Mouse (Mus musculus) adrenal gland, adult (tissue): ENCODE measurements around the gene Sult5a1.
A peak's percentile ranks its signal among the peaks of the same experiment; 100 is the strongest.

Source experiments
- DNase-seq, 2 experiments: peaks; one replicate each; pipeline ENCODE4 v3.0.0; 2022 to 2023; ENCODE audit warnings: low spot score in 1 of 2; ENCODE audit not compliant: inconsistent age in 2 of 2

The Sult5a1 gene

DNA sequence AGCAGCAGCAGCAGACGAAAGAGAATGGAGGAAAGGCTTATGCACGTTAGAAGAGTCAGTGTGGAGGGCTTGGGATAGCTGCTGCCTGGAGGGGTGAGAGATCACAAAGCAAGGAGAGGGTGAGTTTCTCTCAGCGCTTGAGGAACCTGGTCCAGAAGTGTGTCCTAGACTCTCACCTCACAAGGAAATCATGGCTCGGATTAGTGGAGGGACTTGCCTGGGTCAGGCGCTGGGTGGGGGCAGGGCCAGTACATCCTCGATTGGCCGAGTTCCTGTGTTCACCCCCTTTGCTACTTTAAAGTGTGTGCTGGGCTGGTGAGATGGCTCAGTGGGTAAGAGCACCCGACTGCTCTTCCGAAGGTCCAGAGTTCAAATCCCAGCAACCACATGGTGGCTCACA lies 22.3 kb downstream of the Sult5a1 start:
- no peak for DNase-seq

DNA sequence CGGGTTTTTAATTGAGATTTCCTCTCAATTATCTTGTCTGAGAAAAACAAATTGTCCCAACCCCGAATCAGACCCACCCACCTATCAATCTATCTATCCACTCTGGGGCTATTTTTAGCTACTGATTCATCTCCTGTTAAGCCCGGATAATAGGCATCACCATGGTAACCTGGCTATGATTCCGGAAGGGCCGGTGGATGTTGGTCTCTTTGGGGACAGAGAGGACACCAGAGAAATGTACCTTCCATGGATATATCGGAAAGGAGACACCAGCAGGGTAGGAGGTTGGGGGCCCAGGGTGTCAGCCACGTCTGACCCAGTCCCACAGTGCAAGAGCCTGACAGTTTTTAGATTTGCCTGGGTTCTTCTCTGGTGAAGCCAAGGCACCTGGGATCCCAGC lies 22.7 kb downstream of the Sult5a1 start:
- DNase-seq: peak; percentile 47 to 85

DNA sequence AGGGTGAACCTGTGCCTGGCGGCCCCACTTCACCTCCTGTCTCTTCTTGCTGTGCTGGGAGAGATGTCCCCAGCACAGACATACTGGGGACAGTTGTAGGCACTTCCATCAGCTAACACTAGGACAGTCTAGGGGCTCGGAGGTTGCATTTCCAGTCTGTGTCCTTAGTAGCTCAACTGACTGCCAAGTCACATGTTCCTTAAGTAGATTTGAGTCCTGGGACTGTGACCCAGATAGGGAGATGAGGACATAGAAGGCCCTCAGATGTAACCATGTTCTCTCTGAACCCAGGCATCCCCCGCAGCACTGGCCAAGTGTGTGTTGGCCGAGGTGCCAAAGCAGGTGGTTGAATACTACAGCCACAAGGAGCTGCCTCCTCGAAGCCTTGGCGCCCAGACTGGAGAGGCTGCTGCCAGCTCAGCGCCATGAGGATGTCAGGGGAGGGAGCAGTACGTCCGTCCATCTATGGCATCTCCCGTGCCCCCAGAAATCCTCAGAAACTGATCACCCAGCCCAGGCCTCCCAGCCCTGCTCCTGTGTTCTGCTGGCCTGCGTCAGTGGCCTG lies 23.9 kb downstream of the Sult5a1 start:
- DNase-seq: no peak

DNA sequence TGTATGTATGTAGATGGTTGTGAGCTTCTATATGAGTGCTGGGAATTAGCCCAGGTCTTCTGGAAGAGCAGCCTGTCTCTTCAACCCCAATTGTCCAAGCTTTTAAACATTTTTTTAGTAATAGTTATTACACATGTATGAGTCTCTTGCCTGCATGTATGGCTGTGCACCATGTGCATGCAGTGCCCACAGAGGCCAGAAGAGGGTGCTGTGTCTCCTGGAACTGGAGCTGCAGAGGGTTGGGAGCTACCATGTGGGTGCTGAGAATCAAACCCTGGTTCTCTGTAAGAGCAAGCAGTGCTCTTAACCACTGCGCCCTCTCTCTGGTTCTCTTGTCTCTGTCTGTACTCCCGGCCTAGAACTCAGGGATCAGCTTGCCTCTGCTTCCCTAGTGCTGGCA lies 25.2 kb downstream of the Sult5a1 start:
- DNase-seq: no peak

DNA sequence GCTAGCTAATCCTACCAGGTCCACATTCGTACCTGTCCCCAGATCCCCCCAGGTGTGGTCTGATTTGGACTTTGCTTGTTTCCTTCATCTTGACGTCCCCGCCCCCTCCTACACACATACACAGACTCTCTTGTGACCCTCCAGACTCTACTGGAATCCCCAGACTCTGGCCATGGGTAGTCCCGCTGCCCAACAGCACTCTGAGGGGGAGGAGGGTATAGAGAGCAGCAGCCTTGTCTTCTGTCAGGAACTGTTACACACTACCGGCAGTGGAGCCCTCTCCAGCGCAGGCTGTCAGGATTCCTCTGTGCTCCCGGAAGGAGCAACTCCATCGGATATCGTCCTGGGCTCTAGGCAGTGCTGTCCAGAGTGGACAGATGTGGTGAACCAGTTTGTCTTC lies 27.1 kb downstream of the Sult5a1 start:
- DNase-seq: no peak

DNA sequence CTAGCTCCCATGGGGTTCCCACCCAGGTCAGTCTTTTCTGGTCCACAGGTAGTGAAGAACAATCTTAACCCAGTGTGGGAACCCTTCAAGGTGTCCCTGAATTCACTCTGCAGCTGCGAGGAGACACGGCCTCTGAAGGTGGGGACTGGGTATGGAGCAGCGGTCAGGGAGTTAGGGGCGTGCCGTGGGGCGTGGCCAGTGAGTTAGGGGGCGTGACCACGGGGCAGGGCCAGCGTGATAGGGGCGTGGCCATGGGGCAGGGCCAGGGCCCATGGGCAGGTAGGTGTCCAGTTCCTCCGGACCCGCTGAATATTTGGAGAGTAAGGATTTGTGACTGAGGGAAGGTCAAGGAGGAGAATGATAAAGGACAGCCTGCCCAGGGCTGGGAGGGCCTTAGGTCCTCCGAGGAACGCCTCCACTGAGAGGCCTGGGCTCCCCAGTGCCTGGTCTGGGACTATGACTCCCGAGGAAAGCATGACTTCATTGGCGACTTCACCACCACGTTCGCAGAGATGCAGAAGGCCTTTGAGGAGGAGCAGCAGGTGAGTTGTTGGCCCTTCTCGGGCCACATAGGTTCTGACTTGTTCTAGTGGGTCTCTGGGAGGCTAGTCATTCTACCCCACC lies 31.8 kb downstream of the Sult5a1 start:
- DNase-seq: peak; percentile 41 to 67

DNA sequence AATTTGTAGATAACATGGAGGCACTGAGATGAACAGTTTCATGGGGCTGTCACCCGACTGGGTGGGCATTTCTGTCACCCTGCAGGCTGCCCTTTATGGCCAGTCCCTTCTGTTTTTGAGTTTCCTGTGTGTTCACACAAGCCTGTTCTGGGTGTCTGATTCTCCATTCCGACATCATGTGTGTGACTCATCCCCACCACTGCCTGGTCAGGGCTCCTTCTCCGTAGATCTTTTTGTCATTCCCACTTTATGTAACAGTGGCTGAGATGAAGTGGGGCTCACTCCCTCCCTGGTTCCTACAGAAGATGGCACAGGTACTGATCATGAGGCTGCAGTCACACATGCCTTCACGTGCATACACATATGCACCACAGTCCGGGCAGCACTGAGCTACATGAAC lies 35.4 kb downstream of the Sult5a1 start:
- no peak for DNase-seq

DNA sequence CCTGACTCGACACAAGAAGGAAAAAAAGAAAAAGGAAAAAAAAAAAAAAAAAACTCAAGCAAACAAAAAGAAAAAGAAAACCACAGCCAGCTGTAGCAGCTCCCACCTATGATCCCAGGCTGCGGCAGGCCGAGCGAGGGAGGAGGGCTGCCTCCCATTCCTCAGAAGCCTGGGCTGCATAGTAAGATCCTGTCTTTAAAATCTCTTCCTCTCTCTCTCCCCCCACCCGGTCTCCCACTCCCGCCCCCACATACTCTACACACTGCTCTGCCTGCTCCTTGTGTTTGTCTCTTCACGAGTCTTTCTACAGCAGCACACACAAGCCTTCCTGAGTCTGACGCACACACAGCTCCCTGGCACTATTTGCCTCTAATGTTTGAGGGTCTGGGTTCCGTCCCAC lies 36.1 kb downstream of the Sult5a1 start:
- DNase-seq: no peak

DNA sequence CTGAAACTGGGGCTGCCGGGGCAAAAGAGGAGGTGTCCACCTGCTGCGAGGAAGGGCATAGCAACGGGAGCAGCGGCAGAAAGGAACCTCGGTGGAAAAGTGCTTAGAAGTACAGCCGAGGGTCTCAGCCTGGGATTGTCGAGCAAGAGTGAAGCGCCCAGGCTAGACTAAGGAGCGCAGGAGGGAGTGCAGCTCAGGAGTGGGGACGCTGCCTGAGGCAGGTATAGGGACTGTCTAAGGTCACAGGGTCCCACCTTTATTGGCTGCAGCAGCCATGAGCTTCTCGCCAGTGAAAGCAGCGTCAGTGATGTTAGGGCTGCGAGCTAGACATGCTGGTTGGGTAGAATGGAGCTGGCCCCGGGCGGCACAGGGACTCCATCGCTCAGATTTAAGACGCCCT lies 40.4 kb downstream of the Sult5a1 start:
- DNase-seq: no peak

DNA sequence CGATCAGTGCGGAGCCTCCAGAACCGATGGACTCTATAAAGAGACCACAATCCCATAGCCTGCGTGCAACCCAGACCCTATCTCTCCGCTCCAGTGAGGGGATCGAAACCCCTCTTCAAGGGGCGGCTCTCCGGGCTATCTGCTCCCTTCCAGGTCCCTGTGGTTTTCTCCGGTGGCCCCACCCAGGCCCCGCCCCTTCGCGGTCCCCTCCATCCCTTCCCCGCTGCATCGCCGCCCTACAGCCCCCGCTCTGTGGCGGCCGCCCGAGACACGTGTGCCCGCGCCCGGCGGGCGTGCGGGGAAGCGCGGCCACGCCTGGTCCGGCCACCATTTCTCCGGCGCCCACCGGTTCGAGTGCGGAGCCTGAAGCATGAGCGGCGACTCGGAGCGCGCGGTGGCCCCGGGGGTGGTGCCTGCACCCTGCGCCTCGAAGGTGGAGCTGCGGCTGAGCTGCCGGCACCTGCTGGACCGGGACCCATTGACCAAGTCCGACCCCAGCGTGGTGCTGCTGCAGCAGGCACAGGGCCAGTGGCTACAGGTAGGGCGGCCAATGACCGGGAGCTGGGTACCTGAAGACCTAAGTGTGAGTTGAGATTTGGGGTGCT lies 40.9 kb downstream of the Sult5a1 start, which contains the start of gene Cpne7:
Gene Cpne7, plus strand, starts transcription at position 248 of the 605 bp plus-strand sequence.
- peak in 1 of 2 experiments; percentile 59 for DNase-seq

DNA sequence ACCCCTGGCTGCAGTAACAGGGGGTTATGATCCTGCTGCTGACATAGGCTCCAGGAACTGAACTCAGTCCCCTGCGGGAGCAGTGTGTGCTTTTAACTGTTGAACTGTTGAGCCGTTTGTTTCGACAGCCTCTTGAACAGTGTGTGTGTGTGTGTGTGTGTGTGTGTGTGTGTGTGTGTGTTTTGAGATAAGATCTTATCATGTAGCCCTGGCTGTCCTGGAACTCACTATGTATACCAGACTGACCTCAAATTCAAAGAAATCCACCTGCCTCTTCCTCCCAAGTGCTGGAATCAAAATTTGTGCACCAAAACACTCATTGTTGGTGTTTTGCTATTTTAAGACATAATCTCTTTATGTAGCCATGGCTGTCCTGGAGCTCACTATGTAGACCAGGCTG lies 43.5 kb downstream of the Sult5a1 start:
- no peak for DNase-seq

DNA sequence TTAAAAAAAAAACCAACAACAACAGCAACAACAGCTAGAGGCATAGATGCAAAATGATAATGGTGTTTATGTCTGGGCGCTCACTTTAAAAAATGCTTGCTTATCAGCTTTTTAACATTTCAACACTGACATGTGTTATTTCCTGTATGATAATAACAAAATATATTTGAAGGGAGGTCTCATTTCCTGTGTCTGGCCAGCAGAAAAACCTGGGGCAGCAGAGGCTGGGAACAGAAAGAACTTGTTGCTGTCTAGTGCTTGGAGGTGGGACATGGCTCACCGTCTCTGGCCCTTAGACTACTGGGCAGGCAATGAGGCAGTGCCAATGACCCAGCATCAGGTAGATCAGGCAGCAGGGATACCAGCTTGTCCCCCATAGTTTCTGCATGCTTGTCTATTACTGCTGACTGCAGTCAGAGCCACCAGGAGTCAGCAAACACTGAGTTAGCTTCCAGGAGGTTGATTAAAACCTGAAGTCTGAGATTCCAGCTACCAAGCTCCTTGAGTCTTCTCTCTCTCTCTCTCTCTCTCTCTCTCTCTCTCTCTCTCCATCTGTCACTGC lies 44.1 kb downstream of the Sult5a1 start:
- no peak for DNase-seq

DNA sequence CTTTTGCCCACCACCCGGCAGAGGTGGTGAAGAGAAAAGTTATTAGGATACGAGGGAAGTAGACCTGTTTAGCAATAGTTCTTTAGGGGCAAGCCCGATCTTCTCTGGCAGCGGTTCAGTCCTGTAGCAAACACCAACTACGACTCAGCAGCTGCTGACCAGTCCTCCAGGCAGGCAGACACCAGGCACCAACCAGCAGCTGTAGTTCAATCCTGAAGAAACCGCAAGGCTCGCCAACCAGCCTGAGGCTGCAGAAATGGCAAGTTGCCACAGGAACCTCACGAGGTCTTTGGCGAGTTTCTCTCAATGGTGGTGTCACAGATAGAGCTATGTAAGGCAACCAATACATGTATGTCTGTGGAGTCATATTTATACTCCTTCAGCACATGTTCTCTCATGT lies 45.2 kb downstream of the Sult5a1 start:
- no peak for DNase-seq

DNA sequence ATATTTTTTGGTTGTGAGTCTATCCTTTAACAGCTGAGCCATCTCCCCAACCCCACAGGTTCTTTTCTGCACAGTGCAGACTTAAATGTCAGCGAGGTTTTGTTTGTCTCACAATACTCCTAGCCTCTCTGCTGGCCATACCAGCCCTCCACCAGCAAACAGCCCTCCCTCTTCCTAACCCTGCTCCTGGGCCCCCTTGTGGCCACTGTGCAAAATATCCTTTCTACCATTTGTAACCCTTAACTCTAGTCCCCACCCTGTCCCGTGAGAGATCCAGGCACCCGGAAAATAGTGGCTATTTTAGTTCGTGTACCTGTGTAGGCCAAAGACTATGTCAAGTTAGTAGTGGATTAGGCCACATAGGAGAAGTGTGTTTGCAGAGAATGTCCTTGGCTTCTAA lies 47.5 kb downstream of the Sult5a1 start:
- peak; percentile 49 to 79 for DNase-seq

DNA sequence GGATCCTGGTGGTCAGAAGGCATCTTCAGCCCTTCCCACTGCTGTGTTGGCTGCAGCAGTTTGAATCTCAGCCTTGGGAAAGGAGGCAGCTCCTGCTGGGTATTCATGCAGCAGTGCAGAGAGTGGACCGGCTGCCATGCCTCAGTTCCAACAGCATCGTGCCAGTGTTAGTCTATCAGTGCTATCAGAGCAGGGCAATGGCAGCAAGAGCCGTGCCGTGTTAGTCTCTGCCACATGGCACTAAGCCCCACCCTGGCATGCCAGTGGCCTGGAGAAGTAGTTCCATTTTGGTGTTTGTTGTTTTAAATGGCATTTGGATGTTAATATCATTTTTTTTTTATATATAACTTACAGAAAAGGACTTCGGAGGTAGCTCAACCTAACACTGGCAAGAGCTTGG lies 49.2 kb downstream of the Sult5a1 start:
- no peak for DNase-seq

DNA sequence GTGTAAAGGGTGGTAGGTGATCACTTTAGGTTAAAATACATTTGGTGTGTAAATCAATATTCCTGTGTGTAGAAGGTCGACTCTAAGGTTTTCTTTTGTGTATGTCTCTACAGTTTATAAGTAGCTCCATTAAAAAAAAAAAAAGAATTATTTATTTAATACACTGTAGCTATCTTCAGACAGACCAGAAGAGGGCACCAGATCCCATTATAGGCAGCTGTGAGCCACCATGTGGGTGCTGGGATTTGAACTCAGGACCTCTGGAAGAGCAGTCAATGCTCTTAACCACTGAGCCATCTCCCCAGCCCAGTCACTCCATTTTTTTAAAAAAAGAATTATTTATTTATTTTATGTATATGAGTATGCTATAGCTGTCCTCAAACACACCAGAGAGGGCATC lies 50.1 kb downstream of the Sult5a1 start:
- DNase-seq: no peak

DNA sequence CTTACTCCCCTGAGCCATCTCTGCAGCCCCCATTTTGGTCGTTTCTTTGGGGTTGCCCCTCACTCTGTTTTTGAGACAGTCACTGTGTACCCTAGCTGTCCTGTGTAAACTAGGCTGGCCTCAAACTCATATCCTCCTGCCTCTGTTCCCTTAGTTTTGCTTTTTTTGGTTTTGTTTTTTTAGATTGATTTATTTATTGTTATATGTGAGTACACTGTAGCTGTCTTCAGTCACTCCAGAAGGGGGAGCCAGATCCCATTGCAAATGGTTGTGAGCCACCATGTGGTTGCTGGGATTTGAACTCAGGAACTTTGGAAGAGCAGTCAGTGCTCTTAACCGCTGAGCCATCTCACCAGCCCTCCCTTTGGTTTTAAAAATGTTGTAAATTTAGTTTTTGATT lies 51.6 kb downstream of the Sult5a1 start:
- peak in 1 of 2 experiments; percentile 57 for DNase-seq

DNA sequence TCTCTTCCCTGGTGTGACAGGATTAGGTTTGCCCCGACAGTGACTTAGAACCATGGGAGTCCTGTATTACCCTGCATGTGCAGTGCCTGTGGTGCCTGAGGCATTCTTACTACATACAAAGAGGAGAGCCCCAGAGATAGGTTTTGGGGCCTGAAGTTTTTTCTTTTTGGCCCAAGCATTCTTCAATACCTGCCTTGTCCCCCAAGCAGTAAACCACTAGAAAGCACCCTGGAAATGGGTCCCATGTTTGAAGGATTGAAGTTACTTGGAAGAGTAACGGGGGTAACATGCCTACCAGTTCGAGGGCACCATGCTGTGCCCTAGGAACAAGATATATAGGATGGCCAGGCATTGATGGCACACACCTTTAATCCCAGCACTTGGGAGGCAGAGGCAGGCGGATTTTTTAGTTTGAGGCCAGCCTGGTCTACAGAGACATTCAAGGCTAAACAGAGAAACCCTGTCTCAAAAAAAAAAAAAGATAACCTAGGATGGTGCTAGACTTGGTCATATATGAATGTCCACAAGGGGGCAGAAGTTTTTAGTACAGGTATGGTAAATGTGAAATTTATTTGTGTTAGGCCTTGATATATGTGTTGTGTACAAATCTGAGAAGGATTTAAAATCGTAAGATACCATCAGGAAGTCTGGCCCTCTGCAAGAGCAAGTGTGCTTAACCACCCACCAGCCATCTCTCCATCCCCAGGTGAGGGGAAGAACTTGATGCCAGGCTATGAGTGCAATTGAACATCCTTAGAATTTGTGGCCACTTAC lies 52.4 kb downstream of the Sult5a1 start:
- DNase-seq: peak in 1 of 2 experiments; percentile 69

DNA sequence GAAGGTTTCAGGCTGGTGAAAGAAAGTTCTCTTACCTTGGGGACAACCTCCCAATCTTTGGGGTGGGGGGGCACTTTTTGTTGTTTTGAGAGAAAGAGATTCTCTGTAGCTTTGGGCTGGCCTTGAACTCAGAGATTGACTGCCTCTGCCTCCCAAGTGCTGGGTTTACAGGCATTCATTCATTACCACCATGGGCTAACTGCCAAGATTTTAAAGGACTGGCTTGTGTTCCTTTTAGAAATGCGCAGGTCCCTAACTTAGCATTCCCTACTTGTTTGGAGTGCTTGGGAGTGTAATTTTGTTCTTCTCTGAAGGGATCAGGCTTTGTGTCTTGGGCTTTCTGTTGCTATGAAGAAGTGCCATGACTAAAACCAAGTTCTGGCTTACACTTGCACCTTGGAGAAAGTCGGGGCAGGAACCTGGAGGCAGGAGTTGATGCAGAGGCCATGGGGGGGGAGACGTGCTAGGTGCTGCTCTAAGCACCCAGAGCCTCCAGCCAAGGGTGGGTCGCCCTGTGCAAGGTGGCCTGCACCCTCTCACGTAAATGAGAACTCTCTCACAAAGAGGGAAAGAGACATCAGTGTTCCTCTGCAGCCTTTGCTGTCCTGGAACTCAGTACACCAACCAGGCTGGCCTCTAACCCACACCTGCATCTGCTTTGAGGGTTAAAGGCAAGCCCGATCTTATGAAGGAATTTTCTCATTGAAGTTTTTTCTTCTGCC lies 53.9 kb downstream of the Sult5a1 start:
- no peak for DNase-seq

DNA sequence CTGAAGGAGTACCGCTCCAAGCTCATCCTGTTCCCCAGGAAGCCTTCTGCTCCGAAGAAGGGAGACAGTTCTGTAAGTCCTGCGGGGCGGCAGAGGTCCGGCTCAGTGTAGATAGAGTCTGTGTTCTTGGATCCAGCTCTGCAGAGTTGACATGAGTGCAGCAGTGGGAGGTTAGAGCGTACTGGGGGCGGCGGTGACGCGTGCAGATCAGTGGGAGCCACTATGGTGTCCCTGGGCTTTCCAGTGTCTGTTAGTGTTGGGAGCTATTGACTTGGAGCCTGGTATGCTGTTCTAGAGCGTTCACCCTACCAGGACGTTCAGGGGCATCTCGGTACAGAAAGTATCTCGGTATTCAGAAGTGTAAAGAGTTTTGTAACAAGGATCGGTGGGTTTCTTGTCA lies 54.8 kb downstream of the Sult5a1 start:
- no peak for DNase-seq

DNA sequence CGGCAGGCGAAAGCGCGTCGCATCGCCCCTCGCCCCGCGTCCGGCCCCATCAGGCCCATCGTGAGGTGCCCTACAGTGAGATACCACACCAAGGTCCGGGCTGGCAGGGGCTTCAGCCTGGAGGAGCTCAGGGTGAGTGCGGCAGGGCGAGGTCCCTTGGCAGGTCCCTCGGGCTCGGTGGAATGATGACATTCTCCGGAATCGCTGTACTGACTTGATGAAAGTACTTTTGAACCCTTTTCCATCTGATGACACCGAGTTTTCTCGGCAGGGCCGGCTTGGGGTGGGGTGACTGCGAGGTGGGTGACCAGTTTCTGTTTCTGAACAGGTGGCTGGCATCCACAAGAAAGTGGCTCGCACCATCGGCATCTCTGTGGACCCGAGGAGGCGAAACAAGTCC lies 55.3 kb downstream of the Sult5a1 start:
- DNase-seq: peak; percentile 38 to 73
